Mouse (Mus musculus): ENCODE measurements around the gene 3110082I17Rik. TPM values are rescaled to one million over a fixed set of nuclear protein-coding genes. Genes with fewer than 3 reads are reported as not detected.
A peak's percentile ranks its signal among the peaks of the same experiment; 100 is the strongest.

Gene 3110082I17Rik
- polyA plus RNA-seq, 2 experiments, result 11.2 to 11.6 TPM

- Histone ChIP-seq H3K27ac (peak within 1 kb of the TSS; percentile 51), H3K27me3 (ENCODE audit: control insufficient read depth, insufficient read depth, low read length) (no peaks in the 10 kb centered on the region), H3K9ac (replicated peaks) (peak within 1 kb of the TSS; percentile 75), H3K36me3 (replicated peaks; ENCODE audit: control insufficient read depth, insufficient read depth, low read depth) (peaks cover 10% of the 10 kb centered on the region), H3K4me1 (replicated peaks; ENCODE audit: control insufficient read depth in 2 of 2, insufficient read depth in 2 of 2, low read length in 1 of 2) (peaks cover 3 to 10% of the 10 kb centered on the region in 2 experiments; a peak in 3 of 4 replicates), H3K4me2 (ENCODE audit: low read depth) (peak within 1 kb of the TSS; percentile 91), H3K9me3 (ENCODE audit: control insufficient read depth, low read length) (no peaks in the 10 kb centered on the region), H3K4me3 (ENCODE audit: insufficient read depth in 1 of 2, low read depth in 2 of 2, low read length in 2 of 2) (peak within 1 kb of the TSS; percentile 80 to 84)
- DNase-seq (ENCODE audit: low read depth in 3 of 3, low spot score in 3 of 3), result peak; percentile 99 to 100 (median 100)
- ATAC-seq (ENCODE audit: insufficient read depth), result peak; percentile 99
- WGBS (ENCODE audit: insufficient replicate concordance), result under 1% methylated on average over 42 of the region's 42 CpGs
- TF ChIP-seq EP300 (IDR thresholded peaks at IDR 0.05; ENCODE audit: low read depth), result no peak
- TF ChIP-seq CTCF (IDR thresholded peaks at IDR 0.05; ENCODE audit: low read depth), result no peak
These were observed 24.0 kb upstream of the 3110082I17Rik start, which contains the start of gene Zfand2a for GRCm38 (mm10) chr5:139484185-139484814. Zfand2a (minus strand) TSS chr5:139484549.

- Histone ChIP-seq H3K27me3 (ENCODE audit: control insufficient read depth, insufficient read depth, low read length) (no peaks in the 10 kb centered on the region), H3K36me3 (replicated peaks; ENCODE audit: control insufficient read depth, insufficient read depth, low read depth) (peaks cover 10% of the 10 kb centered on the region), H3K4me2 (ENCODE audit: low read depth) (peak overlapping the region; percentile 91), H3K27ac (no peak overlapping the region), H3K9ac (replicated peaks) (peak overlapping the region; percentile 75), H3K4me3 (ENCODE audit: insufficient read depth in 1 of 2, low read depth in 2 of 2, low read length in 2 of 2) (peak overlapping the region; percentile 80 to 84), H3K9me3 (ENCODE audit: control insufficient read depth, low read length) (no peaks in the 10 kb centered on the region), H3K4me1 (replicated peaks; ENCODE audit: control insufficient read depth in 2 of 2, insufficient read depth in 2 of 2, low read length in 1 of 2) (peaks cover 3 to 10% of the 10 kb centered on the region in 2 experiments; a peak in 3 of 4 replicates)
- no peak for DNase-seq (ENCODE audit: low read depth in 3 of 3, low spot score in 3 of 3)
- ATAC-seq (ENCODE audit: insufficient read depth), result no peak
- 38% methylated on average over 14 of the region's 14 CpGs for WGBS (ENCODE audit: insufficient replicate concordance)
- TF ChIP-seq CTCF (IDR thresholded peaks at IDR 0.05; ENCODE audit: low read depth) (no peak), EP300 (IDR thresholded peaks at IDR 0.05; ENCODE audit: low read depth) (no peak)
These were observed 23.0 kb upstream of the 3110082I17Rik start for GRCm38 (mm10) chr5:139483171-139483848.

GRCm38 (mm10) chr5:139480406-139480805 is 20.1 kb upstream of the 3110082I17Rik start:
- TF ChIP-seq CTCF (IDR thresholded peaks at IDR 0.05; ENCODE audit: low read depth) (no peak), EP300 (IDR thresholded peaks at IDR 0.05; ENCODE audit: low read depth) (no peak)
- H3K27ac ChIP-seq, result no peak overlapping the region
- peaks cover 25% of the 10 kb centered on the region for H3K36me3 ChIP-seq (replicated peaks; ENCODE audit: control insufficient read depth, insufficient read depth, low read depth)
- DNase-seq (ENCODE audit: low read depth in 3 of 3, low spot score in 3 of 3), result no peak
- no peaks in the 10 kb centered on the region for H3K9me3 ChIP-seq (ENCODE audit: control insufficient read depth, low read length)
- 76% methylated on average over 10 of the region's 10 CpGs for WGBS (ENCODE audit: insufficient replicate concordance)
- no peak for ATAC-seq (ENCODE audit: insufficient read depth)
- no peak overlapping the region for H3K4me3 ChIP-seq (ENCODE audit: insufficient read depth in 1 of 2, low read depth in 2 of 2, low read length in 2 of 2)
- H3K9ac ChIP-seq (replicated peaks), result no peak overlapping the region
- no peaks in the 10 kb centered on the region for H3K27me3 ChIP-seq (ENCODE audit: control insufficient read depth, insufficient read depth, low read length)
- H3K4me1 ChIP-seq (replicated peaks; ENCODE audit: control insufficient read depth in 2 of 2, insufficient read depth in 2 of 2, low read length in 1 of 2), result peaks cover 3 to 10% of the 10 kb centered on the region in 2 experiments; a peak in 3 of 4 replicates
- H3K4me2 ChIP-seq (ENCODE audit: low read depth), result no peak overlapping the region

GRCm38 (mm10) chr5:139479088-139479487 is 18.8 kb upstream of the 3110082I17Rik start:
- no peaks in the 10 kb centered on the region for H3K9me3 ChIP-seq (ENCODE audit: control insufficient read depth, low read length)
- WGBS (ENCODE audit: insufficient replicate concordance), result 78% methylated on average over 8 of the region's 8 CpGs
- H3K36me3 ChIP-seq (replicated peaks; ENCODE audit: control insufficient read depth, insufficient read depth, low read depth), result peaks cover 25% of the 10 kb centered on the region

GRCm38 (mm10) chr5:139474741-139475140 is 14.4 kb upstream of the 3110082I17Rik start:
- WGBS (ENCODE audit: insufficient replicate concordance), result 77% methylated on average over 9 of the region's 9 CpGs

More at GRCm38 (mm10) chr5:139479088-139479487, 18.8 kb upstream of the 3110082I17Rik start:
- ATAC-seq (ENCODE audit: insufficient read depth), result no peak
- no peak overlapping the region for H3K27ac ChIP-seq
- no peak overlapping the region for H3K4me3 ChIP-seq (ENCODE audit: insufficient read depth in 1 of 2, low read depth in 2 of 2, low read length in 2 of 2)
- H3K27me3 ChIP-seq (ENCODE audit: control insufficient read depth, insufficient read depth, low read length), result no peaks in the 10 kb centered on the region
- no peak overlapping the region for H3K4me2 ChIP-seq (ENCODE audit: low read depth)
- no peak overlapping the region for H3K9ac ChIP-seq (replicated peaks)
- DNase-seq (ENCODE audit: low read depth in 3 of 3, low spot score in 3 of 3), result no peak
- peaks cover 3 to 7% of the 10 kb centered on the region in 2 experiments; a peak in 3 of 4 replicates for H3K4me1 ChIP-seq (replicated peaks; ENCODE audit: control insufficient read depth in 2 of 2, insufficient read depth in 2 of 2, low read length in 1 of 2)
- TF ChIP-seq CTCF (IDR thresholded peaks at IDR 0.05; ENCODE audit: low read depth), result no peak
- no peak for TF ChIP-seq EP300 (IDR thresholded peaks at IDR 0.05; ENCODE audit: low read depth)

More at GRCm38 (mm10) chr5:139474741-139475140, 14.4 kb upstream of the 3110082I17Rik start:
- TF ChIP-seq CTCF (IDR thresholded peaks at IDR 0.05; ENCODE audit: low read depth) (no peak), EP300 (IDR thresholded peaks at IDR 0.05; ENCODE audit: low read depth) (no peak)
- ATAC-seq (ENCODE audit: insufficient read depth), result no peak
- Histone ChIP-seq H3K4me1 (replicated peaks; ENCODE audit: control insufficient read depth in 2 of 2, insufficient read depth in 2 of 2, low read length in 1 of 2) (no peaks in the 10 kb centered on the region), H3K4me3 (ENCODE audit: insufficient read depth in 1 of 2, low read depth in 2 of 2, low read length in 2 of 2) (no peak overlapping the region), H3K9ac (replicated peaks) (no peak overlapping the region), H3K27ac (no peak overlapping the region), H3K36me3 (replicated peaks; ENCODE audit: control insufficient read depth, insufficient read depth, low read depth) (peaks cover 28% of the 10 kb centered on the region), H3K9me3 (ENCODE audit: control insufficient read depth, low read length) (no peaks in the 10 kb centered on the region), H3K27me3 (ENCODE audit: control insufficient read depth, insufficient read depth, low read length) (no peaks in the 10 kb centered on the region), H3K4me2 (ENCODE audit: low read depth) (no peak overlapping the region)
- DNase-seq (ENCODE audit: low read depth in 3 of 3, low spot score in 3 of 3), result no peak

Measured in liver, embryonic 14.5 days (tissue).